Mouse (Mus musculus) heart, embryonic 14.5 days (tissue): ENCODE measurements around the gene Tatdn3. TPM values are rescaled to one million over a fixed set of nuclear protein-coding genes. Genes with fewer than 3 reads are reported as not detected.

Experiments
- ATAC-seq: fragments of 200-750 bp; cut with Nextera tagmentation; 2 replicates; pipeline ENCODE4 v1.8.0; 2017; ENCODE audit warnings: low read depth, moderate TSS enrichment; ENCODE audit not compliant: insufficient number of reproducible peaks, insufficient read depth, low FRiP score
- H3K27ac ChIP-seq, 2 experiments: fragments of 200-500 bp in 1 of 2; fragments of 300-500 bp in 1 of 2; sonication (generic) in 1 of 2; replicated peaks in 1 of 2; 2 replicates each; pipeline ENCODE4 v1.5.1; 2012 to 2014; ENCODE audit warnings: low read depth in 2 of 2, low read length in 2 of 2, control low read depth in 1 of 2, mild to moderate bottlenecking in 1 of 2, mixed read lengths in 1 of 2; ENCODE audit not compliant: control insufficient read depth in 1 of 2, insufficient read depth in 1 of 2
- H3K27me3 ChIP-seq: fragments of 300-500 bp; sonication (generic); 2 replicates; pipeline ENCODE4 v1.6.1; 2014; ENCODE audit warnings: mild to moderate bottlenecking, low read length, control low read depth; ENCODE audit not compliant: control insufficient read depth, insufficient read depth
- H3K36me3 ChIP-seq: fragments of 300-500 bp; sonication (generic); 2 replicates; pipeline ENCODE4 v1.6.1; 2014; ENCODE audit warnings: mild to moderate bottlenecking, control low read depth, low read length, mixed read lengths; ENCODE audit not compliant: control insufficient read depth, insufficient read depth
- H3K4me1 ChIP-seq, 2 experiments: fragments of 200-500 bp in 1 of 2; fragments of 300-500 bp in 1 of 2; sonication (generic) in 1 of 2; 2 replicates each; pipeline ENCODE4 v1.6.1; 2012 to 2014; ENCODE audit warnings: low read length in 2 of 2, control low read depth in 1 of 2, mixed read lengths in 1 of 2; ENCODE audit not compliant: control insufficient read depth in 2 of 2, insufficient read depth in 2 of 2
- H3K4me2 ChIP-seq: fragments of 300-500 bp; sonication (generic); 2 replicates; pipeline ENCODE4 v1.6.1; 2014; ENCODE audit warnings: mild to moderate bottlenecking, low read length
- H3K4me3 ChIP-seq, 2 experiments: fragments of 200-500 bp in 1 of 2; fragments of 300-500 bp in 1 of 2; sonication (generic) in 1 of 2; 2 replicates each; pipeline ENCODE4 v1.5.1; 2012 to 2014; ENCODE audit warnings: low read length in 2 of 2, mild to moderate bottlenecking in 2 of 2, control low read depth in 1 of 2, low read depth in 1 of 2, moderate library complexity in 1 of 2; ENCODE audit not compliant: control insufficient read depth in 1 of 2, insufficient read depth in 1 of 2
- H3K9ac ChIP-seq: fragments of 300-500 bp; sonication (generic); 2 replicates; pipeline ENCODE4 v1.6.1; 2014; ENCODE audit warnings: mild to moderate bottlenecking, low read length
- H3K9me3 ChIP-seq: fragments of 300-500 bp; sonication (generic); 2 replicates; pipeline ENCODE4 v1.6.1; 2016; ENCODE audit warnings: low read length, control low read depth; ENCODE audit not compliant: control insufficient read depth
- WGBS: fragments of 180-500 bp; shearing (Covaris S2); extraction: QIAGEN DNeasy Blood & Tissue Kit; methylation state at CpG from one replicate; pipeline ENCODE4 v1.1.7; 2014; 5-methylcytosine and 5-hydroxymethylcytosine counted together
- polyA plus RNA-seq: library from polyadenylated mRNA; unstranded; fragments of >200 nt; fragmentation: Nextera tagmentation; extraction: Ambion mirVana; gene quantifications from 2 replicates; pipeline ENCODE4 v1.2.1, GENCODE M21; 2014

Gene Tatdn3
- polyA plus RNA-seq, 1 experiment from 2014 or later = 25.9 TPM

- Histone ChIP-seq H3K4me3 (no peak overlapping the region), H3K9ac (no peak overlapping the region), H3K36me3 (no peaks in the 10 kb centered on the region), H3K4me1 (peaks cover 4 to 9% of the 10 kb centered on the region in 2 experiments; a peak in 3 of 4 replicates), H3K27ac (no peak overlapping the region), H3K4me2 (peak overlapping the region; percentile 100; the same call in 1 of the 2 replicates), H3K27me3 (0 out of 2 replicates have a peak, but pooled peaks cover 3% of the 10 kb centered on the region), H3K9me3 (no peaks in the 10 kb centered on the region)
- WGBS = 52% methylated on average over 5 of the region's 5 CpGs
- no peak for ATAC-seq
Observed at GRCm38 (mm10) chr1:191099114-191099513, 36.4 kb upstream of the Tatdn3 start.

- 1% methylated on average over 83 of the region's 95 CpGs for whole genome bisulfite sequencing
Observed at GRCm38 (mm10) chr1:191097802-191098747, 35.3 kb upstream of the Tatdn3 start, which contains the start of gene Batf3. Gene Batf3 (plus strand): TSS chr1:191097847.

DNA sequence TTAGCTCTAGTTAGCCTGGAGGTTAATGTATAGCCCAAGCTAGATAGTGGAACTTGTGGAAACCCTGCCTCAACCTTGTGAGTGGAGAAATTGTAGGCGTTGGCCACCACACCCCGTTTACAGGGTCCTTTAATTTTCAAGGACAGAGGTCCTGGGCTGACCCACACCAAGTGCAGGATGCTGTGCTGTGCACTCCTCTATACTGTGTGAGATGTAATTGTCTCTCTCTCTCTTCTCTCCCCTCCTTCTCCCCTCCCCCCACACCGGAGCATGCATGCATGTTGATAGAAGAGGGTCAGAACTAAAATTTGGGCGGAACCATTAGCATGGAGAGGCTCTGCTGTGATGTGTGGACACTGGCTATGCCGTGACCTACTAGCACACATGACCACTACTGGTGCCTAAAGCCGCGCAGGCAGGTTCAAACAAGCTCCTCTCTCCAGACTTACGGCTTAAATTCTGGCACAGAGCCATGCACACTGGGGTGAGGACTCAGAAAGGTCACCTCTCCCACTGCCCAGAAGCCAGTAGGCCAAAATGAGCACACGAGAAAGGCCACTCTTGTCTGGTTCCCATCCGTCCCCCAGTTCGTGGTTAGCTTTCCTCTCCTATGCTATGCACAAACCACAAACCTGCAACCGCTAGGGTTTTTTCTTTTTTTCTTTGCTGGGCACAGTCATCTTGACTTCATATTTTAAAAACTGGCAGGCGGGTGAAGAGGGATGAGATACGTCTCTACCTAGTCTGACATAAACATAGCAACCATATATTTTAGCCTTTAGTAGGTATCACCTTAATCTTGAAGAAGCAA, 34.3 kb upstream of the Tatdn3 start:
- peak overlapping the region in 1 of 2 experiments; percentile 68; a peak in 2 of 4 replicates for H3K4me3 ChIP-seq
- H3K36me3 ChIP-seq = no peaks in the 10 kb centered on the region
- H3K4me1 ChIP-seq = peaks cover 4 to 11% of the 10 kb centered on the region in 2 experiments; a peak in 3 of 4 replicates
- no peak overlapping the region for H3K27ac ChIP-seq
- no peaks in the 10 kb centered on the region for H3K9me3 ChIP-seq
- peak overlapping the region; percentile 100 for H3K4me2 ChIP-seq
- ATAC-seq = no peak
- H3K27me3 ChIP-seq = 0 out of 2 replicates have a peak, but pooled peaks cover 3% of the 10 kb centered on the region
- 39% methylated on average over 14 of the region's 14 CpGs for WGBS
- 0 out of 2 replicates have a peak overlapping the region, but pooled peaks have one; percentile 76 for H3K9ac ChIP-seq

More at GRCm38 (mm10) chr1:191097802-191098747, 35.3 kb upstream of the Tatdn3 start, which contains the start of gene Batf3:
- H3K9me3 ChIP-seq = no peaks in the 10 kb centered on the region
- H3K27me3 ChIP-seq = 0 out of 2 replicates have a peak, but pooled peaks cover 3% of the 10 kb centered on the region
- ATAC-seq = peak; percentile 31; the same call in 1 of the 2 replicates
- peak within 1 kb of the TSS; percentile 100 for H3K4me2 ChIP-seq
- H3K9ac ChIP-seq = peak within 1 kb of the TSS; percentile 76
- H3K27ac ChIP-seq = no peak within 1 kb of the TSS
- no peaks in the 10 kb centered on the region for H3K36me3 ChIP-seq
- peak within 1 kb of the TSS; percentile 68 to 75 for H3K4me3 ChIP-seq
- H3K4me1 ChIP-seq = peaks cover 4 to 9% of the 10 kb centered on the region in 2 experiments; a peak in 3 of 4 replicates

DNA sequence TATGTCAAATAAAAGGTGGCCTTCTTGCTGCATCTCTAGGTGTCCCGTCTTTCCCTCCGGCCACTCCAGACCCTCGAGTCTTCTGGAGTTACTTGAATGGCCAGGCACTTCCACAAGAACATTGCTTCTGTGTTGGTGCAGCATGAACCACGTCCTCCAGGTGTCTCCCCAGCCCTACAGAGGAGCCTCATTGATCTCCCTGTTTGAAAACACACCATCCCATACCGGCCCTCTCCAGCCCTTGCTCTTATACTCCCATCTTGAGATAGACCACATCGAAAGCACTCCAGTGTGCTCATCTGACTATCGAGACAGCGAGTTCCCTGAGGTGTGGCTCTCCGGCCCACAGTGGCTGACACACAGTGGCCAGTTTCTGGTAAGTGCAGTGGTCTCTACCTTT, 32.3 kb upstream of the Tatdn3 start:
- 0 out of 2 replicates have a peak, but pooled peaks cover 3% of the 10 kb centered on the region for H3K27me3 ChIP-seq
- H3K4me2 ChIP-seq = no peak overlapping the region
- no peak overlapping the region for H3K9ac ChIP-seq
- 62% methylated on average over 9 of the region's 9 CpGs for WGBS
- H3K4me3 ChIP-seq = no peak overlapping the region
- ATAC-seq = no peak
- peaks cover 4 to 11% of the 10 kb centered on the region in 2 experiments; a peak in 3 of 4 replicates for H3K4me1 ChIP-seq
- H3K9me3 ChIP-seq = no peaks in the 10 kb centered on the region
- H3K27ac ChIP-seq = no peak overlapping the region
- no peaks in the 10 kb centered on the region for H3K36me3 ChIP-seq

DNA sequence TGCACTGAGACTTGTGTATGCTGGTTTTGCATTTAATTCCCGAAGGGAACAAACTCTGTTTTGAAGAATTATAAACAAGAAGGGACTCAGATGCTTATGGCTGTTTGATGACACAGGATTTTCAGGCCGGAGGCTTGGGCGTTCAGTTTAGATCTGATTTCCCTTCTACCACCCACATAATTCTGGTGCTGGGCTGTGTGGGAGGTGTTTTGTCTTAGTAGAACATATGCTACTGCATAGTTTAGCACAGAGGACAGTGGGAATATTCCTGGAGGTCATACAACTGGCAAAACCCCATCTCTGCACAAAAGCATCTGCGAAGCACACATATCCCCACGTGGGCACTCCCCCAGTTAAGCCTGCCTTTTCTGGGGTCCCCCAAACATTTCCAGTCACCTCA, 30.8 kb upstream of the Tatdn3 start:
- Histone ChIP-seq H3K9me3 (no peaks in the 10 kb centered on the region), H3K9ac (no peak overlapping the region), H3K36me3 (no peaks in the 10 kb centered on the region), H3K4me3 (no peak overlapping the region), H3K27me3 (no peaks in the 10 kb centered on the region), H3K4me1 (peaks cover 5 to 16% of the 10 kb centered on the region in 2 experiments), H3K27ac (no peak overlapping the region), H3K4me2 (no peak overlapping the region)
- 71% methylated on average over 5 of the region's 5 CpGs for WGBS
- no peak for ATAC-seq

DNA sequence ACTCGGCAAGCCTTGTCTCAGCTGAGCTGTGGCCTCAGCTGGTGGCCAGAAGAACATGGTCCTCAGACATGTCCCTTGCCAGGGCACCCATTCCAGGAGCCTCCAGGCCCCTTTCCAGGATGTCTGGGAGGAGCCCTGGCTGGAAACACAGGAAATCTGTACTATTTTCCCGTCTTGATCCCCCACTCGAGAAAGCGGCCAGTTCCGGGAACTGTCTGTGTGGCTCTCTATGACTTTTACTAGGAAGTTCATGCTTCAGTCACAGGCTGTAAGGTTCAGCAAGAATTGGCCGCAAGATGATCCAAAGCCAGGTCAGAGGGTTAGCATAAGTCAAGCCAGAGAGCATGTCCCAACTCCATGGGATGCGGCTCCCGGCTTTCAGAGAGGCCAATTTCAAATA, 29.3 kb upstream of the Tatdn3 start:
- Histone ChIP-seq H3K9ac (no peak overlapping the region), H3K27me3 (no peaks in the 10 kb centered on the region), H3K36me3 (no peaks in the 10 kb centered on the region), H3K9me3 (no peaks in the 10 kb centered on the region), H3K27ac (no peak overlapping the region), H3K4me3 (no peak overlapping the region), H3K4me1 (peaks cover 4 to 10% of the 10 kb centered on the region in 2 experiments), H3K4me2 (no peak overlapping the region)
- ATAC-seq = no peak
- 63% methylated on average over 8 of the region's 8 CpGs for WGBS

DNA sequence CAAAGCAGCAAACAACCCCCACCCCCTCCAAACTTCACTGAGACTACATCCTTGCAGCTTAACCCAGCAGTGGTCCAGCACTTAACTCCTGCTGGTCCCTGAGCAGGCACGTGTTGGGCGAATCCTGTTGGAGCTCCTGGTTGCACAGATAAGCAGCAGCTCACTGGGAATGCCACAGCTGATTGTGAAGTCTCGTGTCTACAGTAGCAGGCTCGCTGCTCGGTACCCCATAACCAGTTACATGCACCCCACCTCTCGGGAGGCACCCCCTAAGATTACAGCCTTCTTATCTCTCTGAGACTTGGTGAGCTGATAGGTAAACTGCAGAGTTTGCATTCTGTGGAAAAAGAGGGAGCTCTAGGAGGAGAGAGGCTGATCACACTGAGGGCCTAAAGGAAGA, 26.6 kb upstream of the Tatdn3 start:
- Histone ChIP-seq H3K9me3 (no peaks in the 10 kb centered on the region), H3K4me1 (peaks cover 4 to 9% of the 10 kb centered on the region in 2 experiments; a peak in 3 of 4 replicates), H3K9ac (no peak overlapping the region; the same call in 1 of the 2 replicates), H3K4me2 (no peak overlapping the region), H3K27me3 (no peaks in the 10 kb centered on the region), H3K36me3 (peaks cover 11% of the 10 kb centered on the region), H3K4me3 (no peak overlapping the region), H3K27ac (no peak overlapping the region)
- ATAC-seq = no peak
- 18% methylated on average over 6 of the region's 6 CpGs for WGBS
